Mouse (Mus musculus) Muller cell, postnatal 12 days (primary cell): Measurements from ENCODE around the gene 9930104L06Rik.

Experiments used
- DNase-seq: peaks from one replicate; pipeline ENCODE4 v3.0.0-alpha.2; 2015; ENCODE audit errors: inconsistent ontology term

Gene 9930104L06Rik

DNA sequence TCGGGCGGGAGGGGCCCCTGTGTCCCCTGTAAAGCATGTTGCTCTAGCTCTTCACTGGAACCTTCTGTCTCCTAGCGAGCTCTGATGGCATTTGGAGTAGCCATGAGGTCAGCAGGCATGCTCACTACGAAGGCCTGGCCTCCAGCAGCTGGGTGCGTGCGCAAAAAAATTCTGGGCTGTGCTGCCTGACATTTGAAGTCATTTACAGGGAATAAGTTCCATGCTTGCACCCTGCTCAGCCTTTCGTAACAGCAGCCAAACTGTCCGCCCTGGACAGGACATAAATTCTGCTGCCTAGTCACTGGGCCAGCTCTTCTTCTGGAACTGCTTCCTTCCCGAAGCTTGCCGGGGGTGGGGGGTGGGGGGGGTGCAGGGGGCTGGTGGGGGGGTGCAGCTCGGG is 22.2 kb downstream of the 9930104L06Rik start:
- no peak for DNase-seq

- DNase-seq = peak; percentile 65
Measured at GRCm38 (mm10) chr4:124960940-124961339, 24.1 kb downstream of the 9930104L06Rik start.

DNA sequence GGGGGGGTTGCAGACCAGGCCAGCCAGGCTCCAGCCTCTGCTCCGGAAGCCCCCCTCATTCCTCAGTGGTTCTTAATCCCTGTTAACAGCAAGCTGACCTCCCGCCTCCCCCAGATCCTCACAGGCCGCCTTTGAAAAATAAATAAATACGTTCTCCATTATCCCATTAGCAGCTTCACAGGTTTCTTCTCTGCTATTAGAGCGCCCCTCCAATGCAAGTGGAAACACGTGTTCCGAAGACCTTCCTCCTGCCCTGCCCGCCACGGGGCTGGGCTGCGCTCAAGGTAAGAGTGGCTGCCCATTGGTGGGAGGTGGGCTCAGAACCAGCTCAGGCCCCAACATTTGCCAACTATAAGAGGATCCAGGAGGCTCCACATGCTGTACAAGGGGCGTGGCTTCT is 25.7 kb downstream of the 9930104L06Rik start:
- no peak for DNase-seq

GRCm38 (mm10) chr4:124964912-124965599 is 28.2 kb downstream of the 9930104L06Rik start:
- DNase-seq = no peak

DNA sequence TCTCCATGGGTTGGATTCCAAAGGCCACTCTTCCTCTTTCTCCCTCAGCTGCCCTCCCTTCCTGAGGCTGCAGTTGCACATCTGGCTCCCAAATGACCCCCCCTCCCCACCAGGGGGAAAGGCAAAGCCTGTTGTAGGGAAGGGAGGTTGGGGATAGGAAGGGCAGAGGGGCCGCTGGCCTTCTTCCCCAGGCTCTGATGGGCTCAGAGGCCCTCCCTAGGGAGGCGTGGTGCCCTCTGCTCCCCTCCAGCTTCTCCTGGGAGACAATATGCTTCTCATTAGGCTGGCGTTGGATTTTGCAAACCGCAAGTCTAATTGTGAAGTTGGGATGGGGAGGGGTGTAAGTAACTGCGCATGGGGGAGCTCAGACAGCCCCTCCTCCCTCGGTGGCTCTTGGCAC is 31.9 kb downstream of the 9930104L06Rik start:
- DNase-seq = no peak

- no peak for DNase-seq
Measured at GRCm38 (mm10) chr4:124969219-124969848, 32.5 kb downstream of the 9930104L06Rik start.

DNA sequence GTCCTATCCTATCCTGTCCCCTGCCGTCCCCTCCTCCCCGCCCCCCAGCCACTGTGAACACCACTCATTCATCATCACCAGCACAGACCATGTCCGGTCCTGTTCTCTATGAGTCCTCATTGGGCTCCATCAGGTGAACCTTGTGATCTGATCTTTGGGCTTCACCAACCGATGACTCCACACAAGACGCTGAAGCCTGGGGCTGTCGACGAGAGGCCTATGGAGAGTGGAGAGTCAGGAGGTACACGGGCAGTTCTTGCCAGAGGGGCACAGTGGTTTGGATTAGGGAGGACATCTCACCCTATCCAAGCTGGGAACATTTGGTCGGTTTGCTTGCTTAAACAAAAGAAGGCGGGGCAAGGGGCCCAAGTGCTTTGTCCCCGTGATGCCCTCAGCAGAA is 33.3 kb downstream of the 9930104L06Rik start:
- no peak for DNase-seq

- no peak for DNase-seq
Measured at GRCm38 (mm10) chr4:124970677-124971076, 33.8 kb downstream of the 9930104L06Rik start.

GRCm38 (mm10) chr4:124971094-124971493 is 34.2 kb downstream of the 9930104L06Rik start:
- no peak for DNase-seq

DNA sequence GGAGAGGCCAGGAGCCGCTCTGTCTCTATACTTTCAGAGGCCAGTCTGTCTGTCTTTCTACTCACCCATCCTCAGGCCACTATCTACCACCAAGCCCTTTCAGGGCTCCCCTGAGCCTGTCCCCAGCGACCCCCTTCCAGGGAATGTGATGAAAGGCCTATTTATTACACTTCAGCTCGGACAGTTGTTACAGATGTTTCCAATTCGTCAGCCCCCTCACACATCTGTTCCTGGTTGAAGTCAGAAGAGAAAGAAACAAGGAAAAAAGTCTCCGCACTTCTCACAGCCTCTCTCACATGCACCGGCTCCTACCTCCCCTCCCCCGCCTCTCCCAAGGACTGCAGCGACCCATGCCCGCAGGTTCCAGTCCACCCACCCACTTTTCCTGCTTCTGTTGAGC is 35.5 kb downstream of the 9930104L06Rik start:
- DNase-seq = no peak

- DNase-seq = no peak
Measured at GRCm38 (mm10) chr4:124973296-124973695, 36.4 kb downstream of the 9930104L06Rik start.

DNA sequence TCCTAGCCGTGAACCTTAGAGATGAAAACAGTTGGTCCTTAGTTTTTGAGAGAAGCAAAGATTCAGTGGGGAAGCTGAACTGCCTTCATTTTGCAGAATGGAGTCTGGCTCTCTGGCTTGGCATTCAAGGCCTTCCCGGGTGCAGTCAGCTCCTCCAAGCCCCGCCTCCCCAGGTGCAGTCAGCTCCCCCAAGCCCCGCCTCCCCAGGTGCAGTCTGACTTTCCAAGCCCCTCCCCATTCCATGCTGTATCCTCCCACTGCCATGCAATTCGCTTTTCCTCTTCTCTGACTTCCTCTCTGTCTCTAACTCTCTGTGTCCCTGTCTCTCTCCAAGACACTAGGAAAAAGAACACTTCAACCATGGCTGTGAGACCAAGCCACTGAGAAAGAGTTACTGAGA is 41.4 kb downstream of the 9930104L06Rik start:
- DNase-seq = no peak

DNA sequence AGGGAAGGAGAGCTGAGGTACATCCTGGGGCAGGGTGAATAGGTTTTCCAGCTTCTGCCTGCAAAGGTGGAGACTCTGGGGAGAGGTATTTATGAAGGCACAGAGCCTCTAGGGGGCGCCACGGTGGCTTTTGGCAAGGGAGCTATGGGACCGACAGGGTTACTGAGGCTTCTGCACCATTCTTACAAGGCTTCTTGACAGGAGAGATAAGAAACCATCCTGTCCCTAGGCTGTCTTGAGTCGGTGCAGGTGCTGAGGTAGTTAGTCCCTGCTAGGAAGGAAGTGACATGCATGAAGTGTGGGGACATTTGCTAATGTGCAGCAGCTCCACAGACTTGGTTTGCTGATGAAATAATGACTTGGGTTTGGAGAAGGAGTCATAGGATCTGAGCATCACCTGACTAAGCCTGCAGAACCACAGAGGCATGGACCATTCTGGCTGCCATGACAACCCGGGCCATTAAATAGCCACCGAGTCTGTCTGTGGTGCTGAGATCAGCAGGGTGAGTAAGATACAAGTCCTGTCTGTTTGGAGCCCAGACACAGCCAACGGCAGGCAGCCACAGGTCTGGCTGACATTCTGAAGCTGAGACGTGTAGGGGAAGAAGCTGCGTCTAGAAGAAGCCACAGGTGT is 47.2 kb downstream of the 9930104L06Rik start:
- DNase-seq = no peak

DNA sequence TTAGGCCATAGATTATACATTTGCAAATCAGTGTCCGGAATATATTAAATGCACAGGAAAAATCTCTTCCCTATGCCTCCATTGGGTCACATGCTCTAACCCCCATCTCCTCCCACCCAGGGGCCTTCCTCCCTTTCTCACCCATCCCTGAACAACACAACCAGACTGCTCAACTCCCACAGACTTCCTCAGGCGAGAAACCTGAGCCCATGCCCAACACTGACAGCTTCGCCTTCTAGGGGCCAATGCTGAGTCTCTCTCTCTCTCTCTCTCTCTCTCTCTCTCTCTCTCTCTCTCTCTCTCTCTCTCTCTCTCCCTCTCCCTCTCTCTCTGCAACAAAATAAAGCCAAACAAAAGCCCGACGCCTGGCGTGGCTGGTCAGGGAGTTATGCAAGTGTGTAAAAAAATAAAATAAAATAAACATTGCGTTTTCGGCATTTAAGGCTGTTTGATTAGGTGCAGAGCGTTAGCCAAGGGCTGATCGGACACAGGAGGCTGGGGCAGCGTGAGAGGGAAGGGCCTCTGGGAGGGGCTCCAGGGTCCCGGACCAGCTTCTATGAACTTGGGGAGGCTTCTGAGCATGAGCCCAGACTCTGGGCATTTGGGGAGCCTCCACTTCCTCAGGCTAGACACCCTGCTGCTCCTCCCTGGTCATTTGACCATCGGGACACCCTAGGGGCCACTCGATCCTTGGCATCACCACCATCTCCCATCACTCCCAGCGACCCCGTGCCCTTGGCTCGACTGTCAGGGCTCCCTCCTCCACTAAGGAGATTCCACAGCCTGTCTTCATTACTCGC is 48.2 kb downstream of the 9930104L06Rik start:
- no peak for DNase-seq

DNA sequence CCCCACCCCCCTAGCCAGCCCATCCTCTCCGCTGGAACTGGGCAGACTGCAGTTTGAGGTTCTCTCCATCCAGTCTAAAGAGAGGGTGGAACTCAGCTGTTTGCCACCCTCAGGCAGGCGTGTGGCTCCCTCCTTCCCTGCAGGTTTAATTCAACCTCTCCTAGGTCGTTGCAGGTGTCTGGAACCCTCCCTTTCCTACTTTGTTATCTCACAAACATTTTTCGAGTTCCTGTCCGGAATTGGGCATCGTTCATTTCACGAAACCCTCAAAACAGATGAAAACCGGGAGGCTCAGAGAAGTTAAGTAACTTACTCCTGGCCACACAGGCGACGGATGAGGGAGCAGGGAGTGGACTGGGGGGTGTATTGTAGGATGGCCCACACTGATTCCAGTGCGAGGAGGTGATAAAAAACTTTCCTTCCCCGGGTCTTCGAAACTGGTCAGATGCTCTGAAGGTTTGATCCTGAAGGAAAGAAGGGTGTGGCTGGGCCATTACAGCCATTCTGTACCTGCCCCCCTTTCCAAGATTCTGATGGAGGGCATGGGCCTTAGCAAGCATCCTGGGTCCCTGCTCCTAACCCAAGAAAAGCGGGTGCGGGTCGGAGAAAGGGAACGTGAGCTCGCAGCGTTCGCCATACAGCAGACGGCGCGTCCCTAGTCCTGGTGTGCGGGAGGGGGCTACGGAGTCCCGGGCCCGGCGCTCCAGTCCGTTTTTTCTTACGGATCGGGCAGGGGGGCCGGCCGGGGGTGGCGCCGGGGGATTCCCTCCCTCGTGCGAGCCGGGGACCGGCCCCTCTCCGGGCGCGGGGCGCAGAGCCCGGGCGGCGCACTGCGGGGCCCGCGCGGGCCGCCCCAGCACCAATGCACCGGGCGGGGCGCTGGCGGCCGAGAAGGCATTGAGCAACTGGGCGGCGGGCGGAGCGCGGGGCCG is 49.1 kb downstream of the 9930104L06Rik start, which contains the start of gene Rspo1:
Gene Rspo1, plus strand, starts transcription at position 760 of the 932 bp plus-strand sequence.
- no peak for DNase-seq

DNA sequence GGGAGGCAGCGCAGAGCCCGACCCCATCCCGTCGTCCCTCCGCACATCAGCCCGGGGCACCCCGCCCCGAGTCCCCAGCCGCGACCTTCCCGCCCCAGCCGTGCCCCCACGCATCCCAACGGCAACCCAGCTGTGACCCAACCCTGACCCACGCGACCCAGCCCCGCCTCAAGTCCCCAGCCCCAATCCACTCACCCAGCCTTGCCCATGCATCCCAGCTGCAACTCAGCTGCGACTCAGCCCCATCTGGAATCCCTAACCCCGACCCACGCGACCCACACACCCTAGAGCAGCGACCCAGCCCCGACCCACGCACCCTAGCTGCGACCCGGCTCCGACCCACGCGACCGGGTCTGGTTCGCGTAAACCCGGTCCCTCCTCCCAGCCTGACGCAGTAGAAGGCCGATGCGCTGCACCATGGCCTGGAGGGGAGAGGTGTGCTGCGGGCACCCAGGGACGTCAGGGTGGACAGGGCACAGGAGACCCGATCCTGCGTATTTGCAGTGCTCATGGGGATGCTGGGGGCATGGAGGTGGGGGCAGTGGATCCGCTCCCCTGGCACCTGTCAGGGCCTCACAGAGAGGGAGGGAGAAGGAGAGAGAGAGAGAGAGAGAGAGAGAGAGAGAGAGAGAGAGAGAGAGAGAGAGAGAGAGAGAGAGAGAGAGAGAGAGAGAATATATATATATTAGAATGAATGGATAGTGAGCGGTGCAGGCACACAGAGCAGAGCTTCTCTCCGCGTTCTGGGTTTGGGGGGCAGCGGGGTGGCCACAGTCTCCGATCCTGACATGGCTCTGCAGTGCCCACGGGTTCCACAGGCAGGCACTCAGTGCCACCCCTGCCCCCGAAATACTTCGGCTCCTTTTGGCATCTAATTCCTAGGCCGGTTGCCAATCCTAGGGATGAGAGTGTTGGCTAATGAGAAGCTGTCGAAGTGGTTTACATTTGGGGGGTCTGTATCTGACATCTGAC is 50.2 kb downstream of the 9930104L06Rik start:
- no peak for DNase-seq

GRCm38 (mm10) chr4:124987711-124988097 is 50.9 kb downstream of the 9930104L06Rik start:
- no peak for DNase-seq

DNA sequence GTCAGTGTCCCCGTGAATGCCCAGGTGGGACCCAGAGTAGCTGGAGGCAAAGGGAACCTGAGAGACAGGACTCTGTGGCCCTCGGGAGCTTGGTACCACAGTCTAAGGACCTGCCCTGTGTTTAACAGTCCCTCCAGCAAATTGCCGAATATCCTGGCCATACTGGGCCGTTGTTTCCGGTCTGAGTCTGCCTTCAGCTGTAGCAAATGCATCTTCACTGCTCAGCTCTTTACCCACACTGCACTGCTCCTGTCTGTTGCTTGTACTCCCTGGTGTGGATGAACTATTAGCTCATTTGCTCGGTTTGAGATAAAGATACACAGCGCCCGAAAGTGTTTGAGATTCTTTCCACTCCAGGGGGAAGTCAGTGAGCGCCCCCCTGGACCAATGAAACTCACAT is 51.5 kb downstream of the 9930104L06Rik start:
- DNase-seq = no peak

DNA sequence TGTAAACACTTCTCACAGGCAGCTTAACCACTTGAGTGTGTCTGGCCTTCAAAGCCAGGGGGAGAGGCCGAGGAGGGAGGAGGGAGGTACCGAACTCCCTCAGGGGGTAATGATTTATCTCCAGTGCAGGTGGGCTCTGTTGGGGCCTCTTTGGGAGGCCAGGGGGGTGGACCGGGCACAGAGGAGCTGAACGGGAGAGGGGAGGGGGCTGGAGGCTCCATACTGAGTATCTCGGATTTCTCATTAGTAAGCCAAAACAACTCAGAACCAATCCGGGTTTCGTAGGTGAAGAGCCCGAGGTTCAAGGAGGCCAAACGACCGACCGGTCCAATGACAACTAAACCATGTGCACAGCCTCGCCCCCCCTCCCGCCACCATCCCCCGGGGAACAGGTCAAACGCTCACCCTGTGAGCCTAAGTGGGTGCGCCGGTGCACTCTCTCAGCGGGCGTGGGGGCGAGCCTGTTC is 53.0 kb downstream of the 9930104L06Rik start:
- DNase-seq = no peak

- DNase-seq = no peak
Measured at GRCm38 (mm10) chr4:124990325-124990724, 53.5 kb downstream of the 9930104L06Rik start.
